Mouse (Mus musculus) E14TG2a.4 (cell line): ENCODE measurements at regions not wholly inside any gene's neighbourhood (a gene's known extent, or its start where the extent isn't known, plus 50 kb on each side); places are given as distances from the start of the nearest gene placed in this dataset.
A peak's percentile ranks its signal among the peaks of the same experiment; 100 is the strongest.
"Not testable (repeated sequence)": the region's sequence is repeated elsewhere in the genome, so short reads cannot be mapped to it uniquely, and the experiment has no call there.

ENCODE experiments used
- H3K27me3 ChIP-seq: 2 replicates; pipeline ENCODE4 v1.6.1; 2014; ENCODE audit warnings: low read length, control low read depth; ENCODE audit not compliant: insufficient read depth
- H3K36me3 ChIP-seq: 2 replicates; pipeline ENCODE4 v1.6.1; 2014; ENCODE audit warnings: low read length, control low read depth; ENCODE audit not compliant: insufficient read depth
- H3K4me1 ChIP-seq: replicated peaks from 2 replicates; pipeline ENCODE4 v1.6.1; 2014; ENCODE audit warnings: low read depth, low read length, control low read depth
- H3K4me3 ChIP-seq: replicated peaks from 2 replicates; pipeline ENCODE4 v1.5.1; 2014; ENCODE audit warnings: mild to moderate bottlenecking, low read length
- H3K9me3 ChIP-seq: 2 replicates; pipeline ENCODE4 v1.6.1; 2014; ENCODE audit warnings: low read length, control low read depth
- CTCF ChIP-seq: conservative IDR thresholded peaks from 2 replicates; pipeline ENCODE4 v1.5.1; 2014; ENCODE audit warnings: low read length
- NANOG ChIP-seq: IDR thresholded peaks from 2 replicates; pipeline ENCODE4 v1.6.1; 2014; ENCODE audit warnings: borderline replicate concordance, low read length, mixed read lengths
- POU5F1 ChIP-seq: IDR thresholded peaks from 2 replicates; pipeline ENCODE4 v1.6.1; 2014; ENCODE audit warnings: low read length, borderline replicate concordance

GRCm38 (mm10) chr6:102005627-102006026 is 567.3 kb downstream of the Cntn3 start:
- TF ChIP-seq CTCF (no peak), POU5F1 (no peak)
- Histone ChIP-seq H3K9me3 (no peaks in the 10 kb centered on the region), H3K36me3 (no peaks in the 10 kb centered on the region), H3K4me3 (no peak overlapping the region), H3K4me1 (no peaks in the 10 kb centered on the region), H3K27me3 (no peaks in the 10 kb centered on the region)

- Histone ChIP-seq H3K27me3 (no peaks in the 10 kb centered on the region), H3K4me1 (no peaks in the 10 kb centered on the region), H3K36me3 (no peaks in the 10 kb centered on the region), H3K4me3 (no peak overlapping the region), H3K9me3 (no peaks in the 10 kb centered on the region)
- TF ChIP-seq POU5F1 (no peak), NANOG (no peak), CTCF (no peak)
Measured at GRCm38 (mm10) chr6:101998181-101998580, 574.7 kb downstream of the Cntn3 start.

GRCm38 (mm10) chr6:101997629-101998028 is 575.3 kb downstream of the Cntn3 start:
- TF ChIP-seq NANOG (no peak), CTCF (no peak), POU5F1 (no peak)
- no peaks in the 10 kb centered on the region for H3K27me3 ChIP-seq
- no peaks in the 10 kb centered on the region for H3K36me3 ChIP-seq
- no peaks in the 10 kb centered on the region for H3K9me3 ChIP-seq
- H3K4me3 ChIP-seq: no peak overlapping the region
- no peaks in the 10 kb centered on the region for H3K4me1 ChIP-seq

- Histone ChIP-seq H3K9me3 (no peaks in the 10 kb centered on the region), H3K4me1 (no peaks in the 10 kb centered on the region), H3K27me3 (no peaks in the 10 kb centered on the region), H3K36me3 (no peaks in the 10 kb centered on the region), H3K4me3 (no peak overlapping the region)
- TF ChIP-seq POU5F1 (no peak), NANOG (no peak), CTCF (no peak)
Measured at GRCm38 (mm10) chr6:101992815-101993214, 580.1 kb downstream of the Cntn3 start.

- Histone ChIP-seq H3K9me3 (peaks cover 11% of the 10 kb centered on the region), H3K4me1 (peaks cover 18% of the 10 kb centered on the region), H3K27me3 (no peaks in the 10 kb centered on the region), H3K4me3 (no peak overlapping the region), H3K36me3 (no peaks in the 10 kb centered on the region)
- no peak for TF ChIP-seq NANOG
- TF ChIP-seq POU5F1: no peak
- no peak for TF ChIP-seq CTCF
Measured at GRCm38 (mm10) chr6:101981656-101982055, 591.2 kb downstream of the Cntn3 start.

GRCm38 (mm10) chr6:101979213-101979612 is 593.7 kb downstream of the Cntn3 start:
- TF ChIP-seq CTCF: no peak
- TF ChIP-seq NANOG: peak; percentile 43; the same call in 1 of the 2 replicates
- Histone ChIP-seq H3K27me3 (no peaks in the 10 kb centered on the region), H3K4me1 (peaks cover 18% of the 10 kb centered on the region), H3K4me3 (no peak overlapping the region), H3K36me3 (no peaks in the 10 kb centered on the region), H3K9me3 (0 out of 2 replicates have a peak, but pooled peaks cover 2% of the 10 kb centered on the region)

- H3K9me3 ChIP-seq: no peaks in the 10 kb centered on the region
- H3K4me3 ChIP-seq: no peak overlapping the region
- H3K36me3 ChIP-seq: no peaks in the 10 kb centered on the region
- H3K27me3 ChIP-seq: no peaks in the 10 kb centered on the region
- TF ChIP-seq NANOG (no peak), POU5F1 (no peak), CTCF (no peak)
- no peaks in the 10 kb centered on the region for H3K4me1 ChIP-seq
Measured at GRCm38 (mm10) chr6:101964941-101965340, 587.2 kb upstream of the Pdzrn3 start.

GRCm38 (mm10) chr6:101961476-101961875 is 583.8 kb upstream of the Pdzrn3 start:
- H3K4me1 ChIP-seq, H3K9me3 ChIP-seq, H3K27me3 ChIP-seq, H3K36me3 ChIP-seq, H3K4me3 ChIP-seq: not testable (repeated sequence)

GRCm38 (mm10) chr6:101949681-101950080 is 572.0 kb upstream of the Pdzrn3 start:
- Histone ChIP-seq H3K27me3 (no peaks in the 10 kb centered on the region), H3K4me3 (no peak overlapping the region), H3K9me3 (no peaks in the 10 kb centered on the region), H3K36me3 (no peaks in the 10 kb centered on the region), H3K4me1 (no peaks in the 10 kb centered on the region)
- TF ChIP-seq POU5F1 (no peak), CTCF (no peak), NANOG (no peak)

GRCm38 (mm10) chr6:101948950-101949349 is 571.3 kb upstream of the Pdzrn3 start:
- H3K4me3 ChIP-seq: no peak overlapping the region
- H3K27me3 ChIP-seq: no peaks in the 10 kb centered on the region
- no peaks in the 10 kb centered on the region for H3K36me3 ChIP-seq
- no peak for TF ChIP-seq NANOG
- no peak for TF ChIP-seq POU5F1
- TF ChIP-seq CTCF: no peak
- H3K4me1 ChIP-seq: no peaks in the 10 kb centered on the region
- no peaks in the 10 kb centered on the region for H3K9me3 ChIP-seq
